Mouse (Mus musculus) intestine, embryonic 16.5 days (tissue): ENCODE measurements at regions not wholly inside any gene's neighbourhood (a gene's known extent, or its start where the extent isn't known, plus 50 kb on each side); places are given as distances from the start of the nearest gene placed in this dataset.
"Not testable (repeated sequence)": the region's sequence is repeated elsewhere in the genome, so short reads cannot be mapped to it uniquely, and the experiment has no call there.

Experiments used
- ATAC-seq: fragments of 200-750 bp; cut with Nextera tagmentation; 2 replicates; pipeline ENCODE4 v1.8.0; 2017; ENCODE audit warnings: moderate TSS enrichment, moderate library complexity
- H3K27ac ChIP-seq: fragments of 300-500 bp; sonication (generic); 2 replicates; pipeline ENCODE4 v1.5.1; 2014; ENCODE audit warnings: mild to moderate bottlenecking, low read length
- H3K27me3 ChIP-seq: fragments of 300-500 bp; sonication (generic); replicated peaks from 2 replicates; pipeline ENCODE4 v1.6.1; 2014; ENCODE audit warnings: low read length, control low read depth, mixed read lengths; ENCODE audit not compliant: control insufficient read depth, insufficient read depth
- H3K36me3 ChIP-seq: fragments of 300-500 bp; sonication (generic); 2 replicates; pipeline ENCODE4 v1.6.1; 2014; ENCODE audit warnings: low read length, control low read depth; ENCODE audit not compliant: control insufficient read depth, insufficient read depth
- H3K4me1 ChIP-seq: fragments of 300-500 bp; sonication (generic); 2 replicates; pipeline ENCODE4 v1.6.1; 2014; ENCODE audit warnings: low read length, control low read depth, mixed read lengths; ENCODE audit not compliant: control insufficient read depth, insufficient read depth
- H3K4me2 ChIP-seq: fragments of 300-500 bp; sonication (generic); 2 replicates; pipeline ENCODE4 v1.6.1; 2014; ENCODE audit warnings: low read depth, low read length, control low read depth
- H3K4me3 ChIP-seq: fragments of 300-500 bp; sonication (generic); 2 replicates; pipeline ENCODE4 v1.5.1; 2014; ENCODE audit warnings: mild to moderate bottlenecking, low read length
- H3K9ac ChIP-seq: fragments of 300-500 bp; sonication (generic); 2 replicates; pipeline ENCODE4 v1.6.1; 2014; ENCODE audit warnings: low read depth, low read length
- H3K9me3 ChIP-seq: fragments of 300-500 bp; sonication (generic); 2 replicates; pipeline ENCODE4 v1.6.1; 2016; ENCODE audit warnings: low read length, control low read depth; ENCODE audit not compliant: control insufficient read depth
- WGBS: fragments of 180-500 bp; shearing (Covaris S2); extraction: QIAGEN DNeasy Blood & Tissue Kit; methylation state at CpG from one replicate; pipeline ENCODE4 v1.1.7; 2014; 5-methylcytosine and 5-hydroxymethylcytosine counted together

GRCm38 (mm10) chr9:11276966-11277365 lies 372.4 kb upstream of the Cntn5 start:
- Histone ChIP-seq H3K4me1 (no peaks in the 10 kb centered on the region), H3K27me3 (no peaks in the 10 kb centered on the region), H3K36me3 (no peaks in the 10 kb centered on the region), H3K4me2 (no peak overlapping the region), H3K4me3 (no peak overlapping the region), H3K27ac (no peak overlapping the region), H3K9me3 (no peaks in the 10 kb centered on the region), H3K9ac (no peak overlapping the region)
- ATAC-seq = no peak
- 87% methylated on average over 4 of the region's 4 CpGs for WGBS

GRCm38 (mm10) chr9:11256848-11257247 lies 352.3 kb upstream of the Cntn5 start:
- Histone ChIP-seq H3K4me1 (no peaks in the 10 kb centered on the region), H3K4me3 (no peak overlapping the region), H3K9ac (no peak overlapping the region), H3K36me3 (no peaks in the 10 kb centered on the region), H3K9me3 (no peaks in the 10 kb centered on the region), H3K4me2 (no peak overlapping the region), H3K27me3 (no peaks in the 10 kb centered on the region), H3K27ac (no peak overlapping the region)
- no peak for ATAC-seq
- WGBS = 81% methylated on average over 1 of the region's 1 CpGs

GRCm38 (mm10) chr9:11206829-11207228 lies 302.3 kb upstream of the Cntn5 start:
- ATAC-seq = no peak
- no peaks in the 10 kb centered on the region for H3K4me1 ChIP-seq
- H3K27me3 ChIP-seq = no peaks in the 10 kb centered on the region
- H3K9me3 ChIP-seq = no peaks in the 10 kb centered on the region
- H3K4me2 ChIP-seq = no peak overlapping the region
- no peak overlapping the region for H3K4me3 ChIP-seq
- 69% methylated on average over 6 of the region's 6 CpGs for WGBS
- no peaks in the 10 kb centered on the region for H3K36me3 ChIP-seq
- no peak overlapping the region for H3K27ac ChIP-seq
- H3K9ac ChIP-seq = no peak overlapping the region

- no peak overlapping the region for H3K4me2 ChIP-seq
- no peak overlapping the region for H3K27ac ChIP-seq
- H3K36me3 ChIP-seq = no peaks in the 10 kb centered on the region
- H3K9ac ChIP-seq = no peak overlapping the region
- ATAC-seq = no peak
- no peaks in the 10 kb centered on the region for H3K27me3 ChIP-seq
- no peaks in the 10 kb centered on the region for H3K4me1 ChIP-seq
- H3K4me3 ChIP-seq = no peak overlapping the region
- H3K9me3 ChIP-seq = no peaks in the 10 kb centered on the region
These were observed 301.7 kb upstream of the Cntn5 start for GRCm38 (mm10) chr9:11206267-11206666.

GRCm38 (mm10) chr9:11192183-11192582 lies 287.6 kb upstream of the Cntn5 start:
- Histone ChIP-seq H3K27ac (no peak overlapping the region), H3K9me3 (no peaks in the 10 kb centered on the region), H3K4me3 (no peak overlapping the region), H3K27me3 (no peaks in the 10 kb centered on the region), H3K4me1 (no peaks in the 10 kb centered on the region), H3K9ac (no peak overlapping the region), H3K36me3 (no peaks in the 10 kb centered on the region), H3K4me2 (no peak overlapping the region)
- no peak for ATAC-seq
- 60% methylated on average over 2 of the region's 2 CpGs for WGBS

GRCm38 (mm10) chr9:11145799-11146198 lies 241.2 kb upstream of the Cntn5 start:
- WGBS = 83% methylated on average over 1 of the region's 1 CpGs
- no peaks in the 10 kb centered on the region for H3K36me3 ChIP-seq
- H3K4me1 ChIP-seq = no peaks in the 10 kb centered on the region
- H3K27ac ChIP-seq = no peak overlapping the region
- no peak for ATAC-seq
- no peaks in the 10 kb centered on the region for H3K27me3 ChIP-seq
- H3K9me3 ChIP-seq = no peaks in the 10 kb centered on the region
- no peak overlapping the region for H3K4me3 ChIP-seq
- H3K9ac ChIP-seq = no peak overlapping the region
- H3K4me2 ChIP-seq = no peak overlapping the region

- H3K9ac ChIP-seq = no peak overlapping the region
These were observed 222.3 kb upstream of the Cntn5 start for GRCm38 (mm10) chr9:11126833-11127232.

GRCm38 (mm10) chr9:11119153-11119552 lies 214.6 kb upstream of the Cntn5 start:
- no peaks in the 10 kb centered on the region for H3K9me3 ChIP-seq
- no peaks in the 10 kb centered on the region for H3K27me3 ChIP-seq
- no peak overlapping the region for H3K4me2 ChIP-seq
- H3K9ac ChIP-seq = no peak overlapping the region
- H3K36me3 ChIP-seq = no peaks in the 10 kb centered on the region
- H3K4me3 ChIP-seq = no peak overlapping the region
- ATAC-seq = no peak
- H3K27ac ChIP-seq = no peak overlapping the region
- no peaks in the 10 kb centered on the region for H3K4me1 ChIP-seq

More at GRCm38 (mm10) chr9:11126833-11127232, 222.3 kb upstream of the Cntn5 start:
- ATAC-seq = no peak
- 79% methylated on average over 5 of the region's 5 CpGs for WGBS
- Histone ChIP-seq H3K9me3 (no peaks in the 10 kb centered on the region), H3K36me3 (no peaks in the 10 kb centered on the region), H3K27me3 (no peaks in the 10 kb centered on the region), H3K4me2 (no peak overlapping the region), H3K4me1 (no peaks in the 10 kb centered on the region), H3K4me3 (no peak overlapping the region), H3K27ac (no peak overlapping the region)

GRCm38 (mm10) chr9:11107828-11108227 lies 203.3 kb upstream of the Cntn5 start:
- H3K9ac ChIP-seq, H3K27me3 ChIP-seq, H3K4me3 ChIP-seq, H3K36me3 ChIP-seq, H3K9me3 ChIP-seq, ATAC-seq, H3K27ac ChIP-seq, H3K4me1 ChIP-seq, H3K4me2 ChIP-seq: not testable (repeated sequence)
- 88% methylated on average over 3 of the region's 3 CpGs for WGBS

- H3K27me3 ChIP-seq, H3K36me3 ChIP-seq, ATAC-seq, H3K9me3 ChIP-seq, H3K9ac ChIP-seq, H3K4me2 ChIP-seq, H3K27ac ChIP-seq, H3K4me3 ChIP-seq, H3K4me1 ChIP-seq: not testable (repeated sequence)
- WGBS = 85% methylated on average over 1 of the region's 1 CpGs
These were observed 202.6 kb upstream of the Cntn5 start for GRCm38 (mm10) chr9:11107212-11107611.
